Mouse (Mus musculus): ENCODE measurements around the gene Hoxa9. TPM values are rescaled to one million over a fixed set of nuclear protein-coding genes. Genes with fewer than 3 reads are reported as not detected.
A peak's percentile ranks its signal among the peaks of the same experiment; 100 is the strongest.

Hoxa9 gene
- total RNA-seq, 1 experiment from 2014 or later: 122 TPM

- ATAC-seq (replicated peaks in 1 of 2; ENCODE audit: insufficient read depth in 1 of 2, low FRiP score in 2 of 2, low TSS enrichment in 1 of 2, low read depth in 1 of 2, poor library complexity in 2 of 2, severe bottlenecking in 2 of 2): no peak
Observed at GRCm38 (mm10) chr6:52236806-52237205, 5.9 kb upstream of the Hoxa9 start.

DNA sequence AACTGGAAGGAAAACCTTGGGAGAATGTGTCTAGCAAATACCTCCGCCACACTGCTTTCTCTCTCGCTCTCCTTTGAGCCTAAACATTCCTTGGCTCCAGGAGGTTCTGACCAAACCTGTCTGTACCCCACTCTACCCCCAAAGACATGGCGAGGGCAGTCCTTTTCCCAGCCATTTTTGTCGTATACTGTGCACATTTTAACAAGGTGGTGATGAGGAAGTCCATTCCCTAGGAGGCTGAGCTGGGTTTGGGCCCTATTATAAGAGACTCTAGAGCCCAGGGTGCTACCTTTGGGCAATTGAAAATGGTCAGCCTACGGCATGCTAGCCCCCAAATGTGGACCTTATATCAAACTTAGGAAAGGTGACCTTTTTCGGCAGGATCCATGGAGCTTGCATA is 5.0 kb upstream of the Hoxa9 start:
- ATAC-seq (replicated peaks in 1 of 2; ENCODE audit: insufficient read depth in 1 of 2, low FRiP score in 2 of 2, low TSS enrichment in 1 of 2, low read depth in 1 of 2, poor library complexity in 2 of 2, severe bottlenecking in 2 of 2): no peak

DNA sequence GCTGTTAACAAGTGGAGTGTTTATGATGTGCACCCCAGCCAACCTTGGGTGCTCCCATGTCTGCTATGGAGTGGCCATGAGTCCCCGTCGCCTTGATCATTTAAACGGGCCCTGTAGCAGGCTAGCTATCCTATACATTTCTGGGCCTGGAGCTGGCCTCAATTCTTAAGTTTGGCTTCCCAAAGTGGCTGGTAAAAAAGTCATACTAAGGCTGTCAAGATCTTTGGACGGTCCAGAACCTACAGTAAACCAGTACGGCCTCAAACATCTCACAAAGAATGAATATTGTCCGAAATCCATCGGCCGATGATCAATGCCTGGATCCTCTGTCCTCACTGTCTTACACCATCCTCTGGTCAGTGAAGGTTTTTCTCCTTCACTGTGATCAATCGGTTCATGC is 4.4 kb upstream of the Hoxa9 start:
- ATAC-seq (replicated peaks in 1 of 2; ENCODE audit: insufficient read depth in 1 of 2, low FRiP score in 2 of 2, low TSS enrichment in 1 of 2, low read depth in 1 of 2, poor library complexity in 2 of 2, severe bottlenecking in 2 of 2): no peak

- ATAC-seq (replicated peaks in 1 of 2; ENCODE audit: insufficient read depth in 1 of 2, low FRiP score in 2 of 2, low TSS enrichment in 1 of 2, low read depth in 1 of 2, poor library complexity in 2 of 2, severe bottlenecking in 2 of 2): no peak
Observed at GRCm38 (mm10) chr6:52234428-52235140, 3.7 kb upstream of the Hoxa9 start.

- peak in 1 of 2 experiments; percentile 27; a peak in 1 of 4 replicates for ATAC-seq (replicated peaks in 1 of 2; ENCODE audit: insufficient read depth in 1 of 2, low FRiP score in 2 of 2, low TSS enrichment in 1 of 2, low read depth in 1 of 2, poor library complexity in 2 of 2, severe bottlenecking in 2 of 2)
Observed at GRCm38 (mm10) chr6:52233546-52234427, 2.9 kb upstream of the Hoxa9 start.

- no peak for ATAC-seq (replicated peaks in 1 of 2; ENCODE audit: insufficient read depth in 1 of 2, low FRiP score in 2 of 2, low TSS enrichment in 1 of 2, low read depth in 1 of 2, poor library complexity in 2 of 2, severe bottlenecking in 2 of 2)
Observed at GRCm38 (mm10) chr6:52232984-52233545, 2.2 kb upstream of the Hoxa9 start.

GRCm38 (mm10) chr6:52232568-52232965 is 1.7 kb upstream of the Hoxa9 start:
- no peak for ATAC-seq (replicated peaks in 1 of 2; ENCODE audit: insufficient read depth in 1 of 2, low FRiP score in 2 of 2, low TSS enrichment in 1 of 2, low read depth in 1 of 2, poor library complexity in 2 of 2, severe bottlenecking in 2 of 2)

GRCm38 (mm10) chr6:52231885-52232567 is 1.1 kb upstream of the Hoxa9 start:
- ATAC-seq (replicated peaks in 1 of 2; ENCODE audit: insufficient read depth in 1 of 2, low FRiP score in 2 of 2, low TSS enrichment in 1 of 2, low read depth in 1 of 2, poor library complexity in 2 of 2, severe bottlenecking in 2 of 2): no peak

GRCm38 (mm10) chr6:52229558-52230416 is 1.1 kb downstream of the Hoxa9 start:
- no peak for ATAC-seq (replicated peaks in 1 of 2; ENCODE audit: insufficient read depth in 1 of 2, low FRiP score in 2 of 2, low TSS enrichment in 1 of 2, low read depth in 1 of 2, poor library complexity in 2 of 2, severe bottlenecking in 2 of 2)

DNA sequence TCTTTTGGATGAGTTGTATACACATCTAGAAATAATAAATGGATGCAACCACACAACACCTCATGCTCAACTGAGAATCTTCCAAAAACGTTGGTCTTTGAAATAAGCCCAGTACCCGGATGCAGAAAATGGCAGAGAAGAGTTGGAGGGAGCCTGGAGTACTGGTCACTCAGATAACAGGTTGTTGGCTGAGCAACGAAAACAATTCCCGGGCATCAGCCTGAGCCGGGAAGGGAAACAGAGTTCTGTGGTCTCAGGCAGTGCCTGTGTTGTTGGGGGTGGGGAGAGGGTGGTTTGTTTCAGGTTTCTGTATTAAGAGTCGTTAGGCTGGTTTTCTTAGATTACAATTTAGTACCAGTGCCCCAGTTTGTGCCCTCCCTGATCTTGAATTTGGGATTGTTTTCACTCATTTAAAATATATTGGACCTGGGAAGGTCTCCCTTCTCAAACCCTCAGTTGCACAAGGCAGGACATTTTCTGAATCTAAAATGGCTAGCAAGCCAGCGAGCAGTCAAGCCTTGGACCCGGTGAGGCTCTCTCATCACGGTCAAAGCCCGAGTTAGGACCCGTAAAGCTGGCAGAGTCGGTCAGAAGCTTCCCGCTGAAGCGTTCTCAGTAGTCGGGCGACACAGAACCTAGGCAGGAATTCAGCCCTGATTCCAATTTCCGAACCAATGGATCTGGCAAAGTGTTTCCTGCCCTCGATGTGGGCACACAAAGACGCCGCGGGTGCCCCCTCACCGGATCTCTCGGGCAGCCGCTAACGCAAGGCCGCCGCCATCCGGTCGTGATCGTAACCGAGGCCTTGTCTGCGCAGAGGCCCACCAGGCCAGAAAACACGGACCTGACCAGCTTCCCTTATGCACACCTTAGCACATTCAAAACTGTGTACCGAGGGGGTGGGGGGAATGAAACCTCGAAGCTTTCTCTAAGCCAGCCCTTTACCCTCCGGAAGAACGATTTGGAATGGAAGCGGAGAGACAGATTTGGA is 2.1 kb downstream of the Hoxa9 start:
- ATAC-seq (replicated peaks in 1 of 2; ENCODE audit: insufficient read depth in 1 of 2, low FRiP score in 2 of 2, low TSS enrichment in 1 of 2, low read depth in 1 of 2, poor library complexity in 2 of 2, severe bottlenecking in 2 of 2): no peak

DNA sequence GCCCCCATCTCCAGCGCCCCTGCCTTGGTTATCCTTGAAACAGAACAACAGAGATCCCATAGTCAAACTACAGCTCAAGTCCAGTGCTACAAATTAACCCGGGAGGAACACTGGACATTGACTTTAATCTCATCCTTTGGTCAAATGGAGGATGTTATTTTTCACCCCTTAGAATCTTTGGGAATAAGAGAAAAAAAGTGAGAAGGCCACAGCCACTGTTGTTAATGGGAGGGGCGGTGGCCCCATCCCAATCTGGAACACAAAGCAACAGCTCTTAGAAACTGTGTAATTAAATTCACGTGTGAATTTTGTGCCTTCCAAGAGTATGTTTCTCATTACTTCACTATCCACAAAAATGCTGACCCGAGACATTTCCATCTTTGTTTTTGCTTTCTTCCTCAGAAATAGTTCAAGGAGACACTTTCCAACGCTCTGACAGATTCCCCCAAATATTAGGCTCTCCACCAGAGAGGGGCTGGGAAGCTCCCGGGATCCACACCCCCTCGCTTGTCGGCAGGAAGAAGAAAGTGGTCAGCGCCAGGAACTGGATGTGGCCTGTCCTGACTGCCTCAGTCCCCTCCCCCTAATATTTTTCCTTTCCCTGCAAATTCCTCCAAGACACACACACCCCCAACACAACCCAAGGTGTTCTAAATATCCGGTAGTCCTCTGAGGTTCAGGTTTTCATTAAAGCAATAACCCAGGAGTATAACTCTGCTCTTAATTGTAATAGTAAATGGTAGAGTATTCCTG is 3.2 kb downstream of the Hoxa9 start:
- no peak for ATAC-seq (replicated peaks in 1 of 2; ENCODE audit: insufficient read depth in 1 of 2, low FRiP score in 2 of 2, low TSS enrichment in 1 of 2, low read depth in 1 of 2, poor library complexity in 2 of 2, severe bottlenecking in 2 of 2)

DNA sequence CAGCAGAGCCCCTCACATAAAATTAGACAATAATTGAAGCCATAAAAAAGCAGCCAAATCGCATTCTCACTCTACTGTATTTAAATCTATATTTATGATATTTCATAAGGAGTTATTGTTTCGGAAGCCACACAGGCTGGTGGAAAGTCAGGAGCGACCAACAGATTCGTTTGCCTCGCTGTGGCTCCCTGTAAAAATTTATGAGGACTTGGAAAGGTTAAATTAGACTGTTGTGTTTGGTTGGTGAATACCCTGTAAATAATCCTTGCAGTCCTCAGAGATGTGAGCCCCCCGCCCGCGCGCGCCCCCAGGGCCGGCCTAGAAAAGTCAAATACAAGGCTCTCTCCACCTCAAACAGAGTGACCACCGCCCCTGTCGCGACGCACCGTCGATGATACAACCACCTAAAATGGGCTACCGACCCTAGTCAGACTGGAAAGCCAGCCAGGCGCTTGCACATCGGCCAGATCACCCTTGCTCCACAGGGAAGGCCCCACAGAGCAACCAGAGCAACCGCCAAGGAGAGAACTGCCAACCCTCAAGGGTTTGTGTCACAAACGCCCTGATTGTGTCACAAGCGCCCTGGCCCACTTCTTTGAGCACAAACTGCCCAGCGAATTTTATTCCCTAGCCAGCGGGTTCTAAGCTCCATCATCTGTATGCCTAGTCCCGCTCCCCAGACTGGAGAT is 4.2 kb downstream of the Hoxa9 start:
- ATAC-seq (replicated peaks in 1 of 2; ENCODE audit: insufficient read depth in 1 of 2, low FRiP score in 2 of 2, low TSS enrichment in 1 of 2, low read depth in 1 of 2, poor library complexity in 2 of 2, severe bottlenecking in 2 of 2): no peak

- ATAC-seq (replicated peaks in 1 of 2; ENCODE audit: insufficient read depth in 1 of 2, low FRiP score in 2 of 2, low TSS enrichment in 1 of 2, low read depth in 1 of 2, poor library complexity in 2 of 2, severe bottlenecking in 2 of 2): peak; percentile 50 to 56
Observed at GRCm38 (mm10) chr6:52225612-52226568, 5.0 kb downstream of the Hoxa9 start.
